Mouse (Mus musculus) stomach, embryonic 15.5 days (tissue): ENCODE measurements around the gene Atrnl1. TPM values are rescaled to one million over a fixed set of nuclear protein-coding genes. Genes with fewer than 3 reads are reported as not detected.
A peak's percentile ranks its signal among the peaks of the same experiment; 100 is the strongest.
"Not testable (repeated sequence)": the region's sequence is repeated elsewhere in the genome, so short reads cannot be mapped to it uniquely, and the experiment has no call there.

Experiments
- ATAC-seq: fragments of 200-750 bp; cut with Nextera tagmentation; 2 replicates; pipeline ENCODE4 v1.8.0; 2017; ENCODE audit warnings: low read depth, moderate number of reproducible peaks, moderate TSS enrichment; ENCODE audit not compliant: insufficient read depth, low FRiP score
- H3K27ac ChIP-seq: fragments of 300-500 bp; sonication (generic); 2 replicates; pipeline ENCODE4 v1.5.1; 2015; ENCODE audit warnings: mild to moderate bottlenecking, inconsistent platforms
- H3K27me3 ChIP-seq: fragments of 300-500 bp; sonication (generic); replicated peaks from 2 replicates; pipeline ENCODE4 v1.6.1; 2015; ENCODE audit warnings: inconsistent platforms
- H3K36me3 ChIP-seq: fragments of 300-500 bp; sonication (generic); 2 replicates; pipeline ENCODE4 v1.6.1; 2015; ENCODE audit warnings: inconsistent platforms
- H3K4me1 ChIP-seq: fragments of 300-500 bp; sonication (generic); 2 replicates; pipeline ENCODE4 v1.6.1; 2015; ENCODE audit warnings: inconsistent platforms
- H3K4me2 ChIP-seq: fragments of 300-500 bp; sonication (generic); 2 replicates; pipeline ENCODE4 v1.6.1; 2015; ENCODE audit warnings: mild to moderate bottlenecking, inconsistent platforms
- H3K4me3 ChIP-seq: fragments of 300-500 bp; sonication (generic); replicated peaks from 2 replicates; pipeline ENCODE4 v1.5.1; 2015; ENCODE audit warnings: inconsistent platforms
- H3K9ac ChIP-seq: fragments of 300-500 bp; sonication (generic); 2 replicates; pipeline ENCODE4 v1.6.1; 2015; ENCODE audit warnings: inconsistent platforms
- H3K9me3 ChIP-seq: fragments of 300-500 bp; sonication (generic); 2 replicates; pipeline ENCODE4 v1.6.1; 2016; ENCODE audit warnings: inconsistent platforms
- WGBS: fragments of 180-500 bp; shearing (Covaris S2); methylation state at CpG from one replicate; pipeline ENCODE4 v1.1.7; 2015; 5-methylcytosine and 5-hydroxymethylcytosine counted together
- polyA plus RNA-seq: library from polyadenylated mRNA; unstranded; fragments of >200 nt; fragmentation: Nextera tagmentation; extraction: Ambion mirVana; gene quantifications from 2 replicates; pipeline ENCODE4 v1.2.1, GENCODE M21; 2015

Atrnl1 gene
- polyA plus RNA-seq, 1 experiment from 2014 or later, result 6.1 TPM

DNA sequence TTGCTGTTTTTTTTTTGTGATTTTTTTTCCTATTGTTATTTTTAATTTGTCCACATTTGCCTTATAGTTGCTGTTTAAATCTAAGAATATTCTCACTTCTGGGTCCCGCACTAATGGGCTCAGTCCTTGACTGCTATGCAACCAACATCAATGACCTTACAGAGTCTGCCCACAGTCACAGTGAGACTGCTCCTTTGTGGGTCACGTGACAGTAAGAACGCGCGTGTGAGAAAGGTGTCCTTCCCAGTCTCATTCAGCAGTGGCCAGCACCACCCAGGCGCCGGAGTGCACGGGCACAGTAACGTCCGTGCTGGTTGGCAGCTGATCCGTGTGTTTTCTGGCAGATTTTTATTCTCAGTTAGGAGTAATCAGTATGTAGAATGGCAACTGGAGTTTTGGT is 44.7 kb downstream of the Atrnl1 start:
- no peaks in the 10 kb centered on the region for H3K9me3 ChIP-seq
- 91% methylated on average over 11 of the region's 11 CpGs for WGBS
- no peak overlapping the region for H3K4me2 ChIP-seq
- no peaks in the 10 kb centered on the region for H3K27me3 ChIP-seq
- H3K27ac ChIP-seq, result no peak overlapping the region
- no peak overlapping the region for H3K9ac ChIP-seq
- H3K36me3 ChIP-seq, result peaks cover 9% of the 10 kb centered on the region; the same call in 1 of the 2 replicates
- H3K4me1 ChIP-seq, result no peaks in the 10 kb centered on the region
- no peak for ATAC-seq
- no peak overlapping the region for H3K4me3 ChIP-seq

DNA sequence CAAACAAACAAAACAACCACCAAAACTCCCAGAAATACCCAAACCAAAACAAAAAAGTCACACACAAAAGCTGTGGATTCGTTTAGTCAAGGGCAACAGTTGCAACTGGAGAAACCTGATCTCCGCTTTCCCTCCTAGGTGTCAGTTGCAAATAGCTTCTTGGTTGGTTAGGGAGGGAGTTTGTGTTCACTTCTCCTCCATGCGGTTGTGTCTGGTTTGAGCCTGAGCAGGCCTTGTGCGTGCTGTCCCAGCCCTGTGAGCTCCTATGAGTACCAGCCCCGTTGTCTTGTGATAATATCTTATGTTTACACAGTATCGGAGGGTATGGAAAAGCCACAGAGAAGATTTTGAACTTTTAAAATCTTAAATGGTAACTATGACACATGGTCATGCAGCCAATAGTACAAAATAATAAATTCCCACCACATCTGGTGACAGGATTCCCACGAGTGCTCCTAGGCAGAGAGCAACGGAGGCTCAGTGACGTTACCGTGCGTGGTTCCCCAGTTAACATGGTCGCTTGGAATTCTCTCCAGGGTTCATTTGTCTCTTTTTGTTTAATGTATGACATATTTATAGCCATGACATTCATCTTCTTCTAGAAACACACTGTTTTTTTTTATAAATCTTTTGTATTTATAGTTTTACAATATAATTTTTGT is 46.7 kb downstream of the Atrnl1 start:
- Histone ChIP-seq H3K4me1 (no peaks in the 10 kb centered on the region), H3K36me3 (peaks cover 5% of the 10 kb centered on the region; the same call in 1 of the 2 replicates), H3K9me3 (no peaks in the 10 kb centered on the region), H3K27ac (peak overlapping the region; percentile 44; the same call in 1 of the 2 replicates), H3K4me2 (no peak overlapping the region), H3K4me3 (no peak overlapping the region), H3K9ac (no peak overlapping the region), H3K27me3 (no peaks in the 10 kb centered on the region)
- WGBS, result 44% methylated on average over 12 of the region's 12 CpGs
- no peak for ATAC-seq

DNA sequence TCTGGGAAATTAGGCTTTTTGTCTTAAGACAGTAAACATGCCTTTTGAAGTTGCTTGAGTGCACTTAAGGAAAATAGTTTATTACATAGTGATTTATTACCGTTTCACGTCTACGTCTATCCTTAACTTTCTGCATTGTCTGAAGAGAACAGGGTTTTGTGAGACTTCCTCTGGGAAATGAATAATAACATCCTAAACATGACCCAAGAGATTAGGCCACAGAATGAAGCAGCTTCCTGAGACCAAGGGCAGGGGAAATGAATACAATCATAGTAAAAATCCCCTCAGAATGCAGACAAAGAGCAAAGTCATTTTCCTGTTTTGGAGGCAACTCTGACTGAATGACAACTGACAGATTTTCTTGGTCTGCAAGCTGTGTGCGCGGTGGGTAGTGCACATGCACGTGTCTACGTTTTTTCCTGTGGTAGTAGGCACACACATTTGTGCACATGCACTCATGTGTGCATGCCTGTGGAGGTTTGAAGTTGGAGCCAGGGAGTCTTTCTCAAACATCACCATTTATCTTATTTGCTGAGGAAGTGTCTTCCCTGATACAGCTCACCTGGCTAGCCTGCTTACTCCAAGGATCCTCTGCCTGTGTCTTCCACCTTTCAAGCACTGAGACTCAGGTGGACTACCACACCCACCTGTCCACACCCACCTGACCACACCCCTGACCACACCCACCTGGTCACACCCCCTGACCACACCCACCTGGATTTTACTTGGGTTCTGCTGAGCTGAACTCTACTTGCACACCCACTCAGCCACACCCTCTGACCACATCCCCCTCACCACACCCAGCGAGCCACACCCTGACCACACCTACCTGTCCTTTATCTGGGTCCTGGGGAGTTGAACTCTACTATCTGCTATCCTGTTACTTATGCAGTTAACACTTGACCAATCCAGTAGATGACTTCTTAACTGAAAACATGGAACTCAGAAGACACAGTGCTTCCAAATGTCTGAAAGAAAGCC is 47.6 kb downstream of the Atrnl1 start:
- no peaks in the 10 kb centered on the region for H3K9me3 ChIP-seq
- H3K27me3 ChIP-seq, result no peaks in the 10 kb centered on the region
- WGBS, result 61% methylated on average over 8 of the region's 8 CpGs
- ATAC-seq, result no peak; the same call in 1 of the 2 replicates
- H3K4me2 ChIP-seq, result no peak overlapping the region
- H3K36me3 ChIP-seq, result peaks cover 5% of the 10 kb centered on the region; the same call in 1 of the 2 replicates
- H3K4me1 ChIP-seq, result no peaks in the 10 kb centered on the region
- no peak overlapping the region for H3K9ac ChIP-seq
- no peak overlapping the region; the same call in 1 of the 2 replicates for H3K27ac ChIP-seq
- H3K4me3 ChIP-seq, result no peak overlapping the region

DNA sequence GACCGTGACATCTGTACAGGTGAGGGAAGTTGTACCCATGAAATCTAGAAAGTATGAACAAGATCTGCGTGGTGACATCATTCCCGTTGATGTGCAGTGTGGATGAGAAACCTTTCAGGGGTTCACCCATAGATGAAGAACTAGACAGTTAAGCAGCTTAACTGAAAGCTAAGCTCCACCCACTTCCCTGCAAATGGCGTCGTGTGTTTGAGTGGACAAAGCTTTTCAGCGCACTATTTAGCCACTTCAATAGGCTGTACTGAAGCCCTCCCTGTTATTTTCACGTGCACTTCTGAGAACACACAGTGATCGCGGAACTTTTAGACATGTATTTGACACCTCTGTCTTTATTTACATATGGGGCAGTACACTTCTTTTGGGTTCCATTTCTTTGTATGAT is 56.2 kb downstream of the Atrnl1 start:
- no peaks in the 10 kb centered on the region for H3K4me1 ChIP-seq
- WGBS, result 80% methylated on average over 9 of the region's 9 CpGs
- no peak overlapping the region for H3K4me2 ChIP-seq
- no peak overlapping the region for H3K4me3 ChIP-seq
- H3K9ac ChIP-seq, result no peak overlapping the region
- no peak for ATAC-seq
- H3K27me3 ChIP-seq, result no peaks in the 10 kb centered on the region
- H3K27ac ChIP-seq, result no peak overlapping the region
- H3K9me3 ChIP-seq, result no peaks in the 10 kb centered on the region
- no peaks in the 10 kb centered on the region; the same call in 1 of the 2 replicates for H3K36me3 ChIP-seq

DNA sequence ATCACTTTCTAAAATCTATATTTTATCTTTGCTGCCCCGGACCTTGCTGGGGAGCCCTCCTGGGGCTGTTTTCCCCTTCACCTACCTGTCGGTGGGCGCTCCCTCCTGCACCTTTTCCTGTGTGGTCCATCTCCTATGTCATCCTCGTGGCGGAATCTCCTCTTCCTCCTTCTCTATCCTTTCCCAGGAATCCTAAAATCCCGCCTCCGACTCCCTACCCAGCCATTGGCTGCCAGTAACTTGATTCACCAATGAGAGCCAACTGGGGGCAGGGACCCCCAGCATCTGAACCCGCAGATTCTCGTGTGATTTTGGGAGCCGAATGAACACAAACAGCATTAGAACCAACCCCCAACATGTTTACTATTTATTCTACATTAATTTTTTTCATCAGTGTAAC is 57.1 kb downstream of the Atrnl1 start:
- no peak for ATAC-seq
- Histone ChIP-seq H3K4me2 (no peak overlapping the region), H3K4me1 (no peaks in the 10 kb centered on the region), H3K9me3 (no peaks in the 10 kb centered on the region), H3K4me3 (no peak overlapping the region), H3K9ac (no peak overlapping the region), H3K27ac (no peak overlapping the region), H3K27me3 (no peaks in the 10 kb centered on the region), H3K36me3 (no peaks in the 10 kb centered on the region; the same call in 1 of the 2 replicates)
- 90% methylated on average over 10 of the region's 10 CpGs for WGBS

DNA sequence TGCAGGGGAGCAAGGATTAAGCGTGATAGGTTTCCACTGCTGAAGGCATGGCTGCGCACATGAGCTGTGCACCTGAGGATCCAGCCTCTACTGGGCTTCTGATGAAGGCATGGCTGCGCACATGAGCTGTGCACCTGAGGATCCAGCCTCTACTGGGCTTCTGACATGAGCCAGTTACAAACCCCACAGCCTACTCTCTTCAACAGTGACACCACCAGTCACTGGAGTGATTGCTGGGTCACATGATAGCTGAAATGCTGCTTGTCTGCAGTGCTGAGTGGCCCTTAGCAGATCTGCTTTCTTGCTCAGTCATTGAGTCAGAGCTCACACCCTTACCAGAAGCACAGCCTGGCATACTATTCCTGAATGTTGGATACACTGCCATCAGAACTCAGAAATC is 68.6 kb downstream of the Atrnl1 start:
- Histone ChIP-seq H3K9ac (no peak overlapping the region), H3K4me3 (no peak overlapping the region)
- no peak for ATAC-seq

DNA sequence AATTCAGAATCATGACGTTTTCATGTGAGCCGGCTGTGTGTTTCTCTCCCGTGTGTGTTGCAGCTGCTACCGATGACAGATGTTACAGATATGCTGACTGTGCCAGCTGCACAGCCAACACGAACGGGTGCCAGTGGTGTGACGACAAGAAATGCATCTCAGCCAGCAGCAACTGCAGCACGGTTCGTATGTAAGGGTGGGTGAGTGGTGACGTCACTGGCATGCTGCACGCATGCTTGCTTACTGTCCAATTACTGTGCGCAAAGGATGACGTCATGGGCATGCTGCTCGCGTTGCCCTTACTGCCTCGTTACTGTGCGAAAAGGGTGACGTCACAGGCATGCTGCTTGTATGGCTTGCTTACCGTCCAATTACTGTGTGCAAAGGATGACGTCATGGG is 75.8 kb downstream of the Atrnl1 start:
- no peak overlapping the region for H3K4me2 ChIP-seq
- no peaks in the 10 kb centered on the region for H3K4me1 ChIP-seq
- H3K27me3 ChIP-seq, result no peaks in the 10 kb centered on the region
- H3K36me3 ChIP-seq, result peaks cover 3% of the 10 kb centered on the region
- H3K9me3 ChIP-seq, result no peaks in the 10 kb centered on the region
- 85% methylated on average over 20 of the region's 20 CpGs for WGBS
- no peak overlapping the region for H3K27ac ChIP-seq
- ATAC-seq, result no peak
- no peak overlapping the region for H3K4me3 ChIP-seq
- H3K9ac ChIP-seq, result no peak overlapping the region

More for the DNA sequence above, 68.6 kb downstream of the Atrnl1 start:
- WGBS, result 95% methylated on average over 3 of the region's 3 CpGs
- H3K36me3 ChIP-seq, result no peaks in the 10 kb centered on the region; the same call in 1 of the 2 replicates
- H3K4me2 ChIP-seq, result no peak overlapping the region
- no peak overlapping the region for H3K27ac ChIP-seq
- H3K27me3 ChIP-seq, result no peaks in the 10 kb centered on the region
- no peaks in the 10 kb centered on the region for H3K4me1 ChIP-seq
- no peaks in the 10 kb centered on the region for H3K9me3 ChIP-seq

DNA sequence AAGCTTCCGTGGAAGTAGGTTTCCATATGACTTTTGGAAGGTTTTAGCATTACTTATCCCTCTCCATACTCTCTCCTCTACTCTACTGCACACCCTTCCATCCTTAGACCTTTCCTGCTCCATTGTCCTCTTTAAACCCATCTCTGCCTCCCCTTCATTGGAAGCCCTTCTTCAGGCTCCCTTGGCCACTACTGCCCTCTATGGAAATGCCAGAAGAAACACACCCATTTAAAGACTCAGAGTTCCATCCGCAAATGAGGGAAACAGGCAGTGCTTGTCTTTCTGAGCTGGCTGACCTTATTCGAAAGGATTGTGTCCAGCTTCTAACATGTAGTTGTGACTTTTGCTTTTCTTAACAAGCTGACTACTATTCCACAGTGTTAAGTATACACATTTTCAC is 81.7 kb downstream of the Atrnl1 start:
- no peak for ATAC-seq
- H3K9ac ChIP-seq, result no peak overlapping the region
- WGBS, result 81% methylated on average over 3 of the region's 3 CpGs

DNA sequence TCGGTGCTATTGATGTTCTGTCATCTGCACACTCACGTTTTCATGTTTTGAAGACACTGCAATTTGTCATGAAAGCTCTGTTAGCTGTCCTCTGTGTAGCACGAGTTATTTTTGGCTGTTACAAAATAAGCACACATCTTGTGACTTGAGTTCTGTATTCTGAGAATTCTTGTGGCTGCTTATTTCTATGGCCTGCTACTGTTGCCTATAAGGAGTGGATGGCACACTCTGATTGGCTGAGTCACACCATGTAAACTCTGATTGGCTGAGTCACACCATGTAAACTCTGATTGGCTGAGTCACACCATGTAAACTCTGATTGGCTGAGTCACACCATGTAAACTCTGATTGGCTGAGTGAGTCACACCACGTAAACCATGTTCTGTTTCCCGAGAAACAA is 85.9 kb downstream of the Atrnl1 start:
- WGBS, result 67% methylated on average over 5 of the region's 5 CpGs

More for the DNA sequence above, 81.7 kb downstream of the Atrnl1 start:
- no peaks in the 10 kb centered on the region for H3K9me3 ChIP-seq
- no peaks in the 10 kb centered on the region for H3K27me3 ChIP-seq
- H3K4me2 ChIP-seq, result no peak overlapping the region
- H3K4me1 ChIP-seq, result no peaks in the 10 kb centered on the region
- H3K4me3 ChIP-seq, result no peak overlapping the region
- peaks cover 8% of the 10 kb centered on the region for H3K36me3 ChIP-seq
- H3K27ac ChIP-seq, result no peak overlapping the region

DNA sequence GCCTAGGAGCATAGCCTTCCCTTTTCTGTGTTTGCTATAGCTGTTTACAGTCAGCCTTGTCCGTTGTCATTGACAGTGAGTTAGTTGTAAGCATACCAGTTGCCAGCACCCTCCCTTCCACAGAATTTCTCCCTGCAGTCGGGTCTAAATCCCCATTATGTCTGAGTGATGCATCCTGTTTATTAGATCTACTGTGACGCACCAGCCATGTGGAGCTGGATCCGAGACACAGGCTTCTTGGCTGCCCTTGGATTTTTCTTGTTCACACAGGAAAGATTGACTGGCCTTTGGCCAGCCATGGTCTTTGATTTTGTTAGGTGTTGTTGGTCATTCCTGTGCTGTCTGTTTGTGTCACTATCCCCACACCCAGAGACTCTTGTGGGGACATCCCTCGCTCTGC is 102.3 kb downstream of the Atrnl1 start:
- no peaks in the 10 kb centered on the region for H3K4me1 ChIP-seq
- no peak overlapping the region for H3K9ac ChIP-seq
- no peaks in the 10 kb centered on the region for H3K27me3 ChIP-seq
- WGBS, result 55% methylated on average over 5 of the region's 5 CpGs
- ATAC-seq, result no peak
- H3K27ac ChIP-seq, result no peak overlapping the region
- no peaks in the 10 kb centered on the region for H3K9me3 ChIP-seq
- H3K4me2 ChIP-seq, result no peak overlapping the region
- H3K4me3 ChIP-seq, result no peak overlapping the region
- H3K36me3 ChIP-seq, result peaks cover 20% of the 10 kb centered on the region

More for the DNA sequence above, 85.9 kb downstream of the Atrnl1 start:
- H3K4me2 ChIP-seq, H3K27ac ChIP-seq, H3K27me3 ChIP-seq, H3K4me3 ChIP-seq, H3K4me1 ChIP-seq, H3K9me3 ChIP-seq, ATAC-seq, H3K9ac ChIP-seq, H3K36me3 ChIP-seq: not testable (repeated sequence)

DNA sequence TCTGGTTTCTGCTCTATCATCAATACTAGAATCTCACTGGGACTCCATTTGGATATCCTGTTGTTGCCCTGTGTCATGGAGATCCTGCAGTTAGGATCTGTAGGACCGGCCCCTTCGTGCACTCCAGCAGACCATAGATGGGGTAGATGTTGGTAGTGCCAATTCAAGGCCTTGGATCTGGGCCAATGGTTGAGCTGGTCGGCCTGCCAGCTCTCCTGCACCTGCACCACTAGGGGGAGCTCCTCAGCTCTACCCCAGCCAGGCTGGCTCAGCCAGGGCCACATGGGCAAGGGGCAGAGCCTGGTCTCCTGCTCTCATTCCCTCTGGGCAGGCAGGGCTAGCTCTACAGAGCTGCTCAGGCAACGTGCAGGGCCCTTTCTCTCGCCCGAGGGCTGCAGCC is 114.1 kb downstream of the Atrnl1 start:
- 80% methylated on average over 6 of the region's 6 CpGs for WGBS
- no peak overlapping the region for H3K27ac ChIP-seq
- no peaks in the 10 kb centered on the region for H3K36me3 ChIP-seq
- H3K4me1 ChIP-seq, result no peaks in the 10 kb centered on the region
- no peaks in the 10 kb centered on the region for H3K27me3 ChIP-seq
- no peak overlapping the region for H3K4me3 ChIP-seq
- no peak overlapping the region for H3K4me2 ChIP-seq
- peak; percentile 27; the same call in 1 of the 2 replicates for ATAC-seq
- no peak overlapping the region for H3K9ac ChIP-seq
- H3K9me3 ChIP-seq, result no peaks in the 10 kb centered on the region

DNA sequence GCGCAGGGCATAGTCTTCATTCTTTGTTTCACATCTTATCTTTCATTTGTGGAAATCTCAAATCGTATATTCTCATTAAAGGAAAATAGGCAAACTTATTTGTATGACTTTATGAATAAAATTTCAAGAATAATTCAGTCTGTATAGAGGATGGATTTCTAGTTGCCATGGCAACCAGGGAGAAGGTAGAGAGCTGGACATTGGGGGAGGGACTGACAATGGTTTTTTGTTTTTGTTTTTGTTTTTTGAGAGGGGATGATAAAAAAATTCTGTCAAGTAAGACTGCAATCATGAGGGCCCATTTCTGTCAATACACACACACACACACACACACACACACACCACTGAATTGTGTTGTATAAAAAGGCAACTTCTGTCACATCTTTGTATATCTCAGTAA is 114.5 kb downstream of the Atrnl1 start:
- 93% methylated on average over 2 of the region's 2 CpGs for WGBS
- Histone ChIP-seq H3K4me2 (no peak overlapping the region), H3K9ac (no peak overlapping the region), H3K4me3 (no peak overlapping the region), H3K27ac (no peak overlapping the region), H3K27me3 (no peaks in the 10 kb centered on the region), H3K4me1 (no peaks in the 10 kb centered on the region), H3K9me3 (no peaks in the 10 kb centered on the region), H3K36me3 (no peaks in the 10 kb centered on the region)
- ATAC-seq, result no peak
